In genomic region chr2:167059960-167060359, GRCm38 (mm10) we compare ENCODE assay signal across 8 mouse cellular contexts. TPM values are rescaled to one million over a fixed set of nuclear protein-coding genes. Genes with fewer than 3 reads are reported as not detected.
DNase-seq lines count a peak whose midpoint lies in the region; ATAC-seq and TF ChIP-seq lines count a peak whose summit lies in the region.

No protein-coding gene starts in this region.

- H3K4me3 ChIP-seq in forebrain, embryonic 10.5 days = 0 out of 2 replicates have a peak overlapping the region, but pooled peaks have one; percentile 10
- H3K4me3 ChIP-seq in forebrain, embryonic 14.5 days (ENCODE audit: low read depth, low read length) = no peak overlapping the region
- no peak overlapping the region for H3K4me3 ChIP-seq in spleen, adult 2 months (ENCODE audit: extremely low read depth, insufficient read depth, insufficient read length)

- H3K4me1 ChIP-seq in forebrain, embryonic 10.5 days = peaks cover 39% of the 10 kb centered on the region
- H3K4me1 ChIP-seq in forebrain, embryonic 14.5 days (ENCODE audit: control insufficient read depth, insufficient read depth, low read length) = peaks cover 14% of the 10 kb centered on the region
- peaks cover 19% of the 10 kb centered on the region for H3K4me1 ChIP-seq in spleen, adult 2 months (ENCODE audit: control insufficient read depth, insufficient read depth, insufficient read length)

- no peak overlapping the region for H3K4me2 ChIP-seq in forebrain, embryonic 14.5 days (ENCODE audit: low read length)

- no peak for TF ChIP-seq CTCF in spleen, adult 2 months (IDR thresholded peaks at IDR 0.05; ENCODE audit: extremely low read depth, insufficient read depth, insufficient read length, insufficient replicate concordance)

- 64% methylated on average over 12 of the region's 12 CpGs for WGBS in forebrain, embryonic 10.5 days
- 67% methylated on average over 12 of the region's 12 CpGs for WGBS in forebrain, embryonic 14.5 days
- 90% methylated on average over 12 of the region's 12 CpGs for WGBS in spleen, adult 2 months

- peaks cover 61% of the 10 kb centered on the region for H3K36me3 ChIP-seq in forebrain, embryonic 10.5 days (replicated peaks)
- peaks cover 44% of the 10 kb centered on the region for H3K36me3 ChIP-seq in forebrain, embryonic 14.5 days (ENCODE audit: control insufficient read depth, insufficient read depth, low read length)
- H3K36me3 ChIP-seq in spleen, adult 2 months (ENCODE audit: control insufficient read depth, insufficient read depth, low read length) = peaks cover 23% of the 10 kb centered on the region

- no peak overlapping the region for H3K9ac ChIP-seq in forebrain, embryonic 14.5 days (ENCODE audit: low read length)

- ATAC-seq in forebrain, embryonic 14.5 days = no peak
- ATAC-seq in megakaryocyte-erythroid progenitor cell, adult 5-6 weeks (replicated peaks; ENCODE audit: low FRiP score, low TSS enrichment, poor library complexity, severe bottlenecking) = no peak

- no peak overlapping the region for H3K27ac ChIP-seq in forebrain, embryonic 10.5 days
- no peak overlapping the region for H3K27ac ChIP-seq in forebrain, embryonic 14.5 days (ENCODE audit: low read depth, low read length)
- 0 out of 2 replicates have a peak overlapping the region, but pooled peaks have one; percentile 15 for H3K27ac ChIP-seq in spleen, adult 2 months (ENCODE audit: insufficient read depth, low read length)

- no peak for TF ChIP-seq POLR2A in spleen, adult 2 months (IDR thresholded peaks at IDR 0.05; ENCODE audit: low read depth, low read length)

- no peaks in the 10 kb centered on the region for H3K27me3 ChIP-seq in forebrain, embryonic 10.5 days (ENCODE audit: poor library complexity, severe bottlenecking)
- no peaks in the 10 kb centered on the region for H3K27me3 ChIP-seq in forebrain, embryonic 14.5 days (replicated peaks; ENCODE audit: control insufficient read depth, insufficient read depth, low read length)
- H3K27me3 ChIP-seq in spleen, adult 2 months (ENCODE audit: control insufficient read depth, insufficient read depth, low read length) = no peaks in the 10 kb centered on the region

- no peaks in the 10 kb centered on the region for H3K9me3 ChIP-seq in forebrain, embryonic 10.5 days
- H3K9me3 ChIP-seq in forebrain, embryonic 14.5 days (replicated peaks; ENCODE audit: control insufficient read depth, low read length) = no peaks in the 10 kb centered on the region

- DNase-seq in forebrain, embryonic 10.5 days (ENCODE audit: extremely low spot score, low spot score) = no peak
- DNase-seq in forebrain, embryonic 14.5 days (ENCODE audit: low spot score) = no peak
- no peak for DNase-seq in spleen, adult 2 months (ENCODE audit: low read depth in 1 of 2, low spot score in 2 of 2)
- no peak for DNase-seq in spleen, adult 18-20 months
- peak; percentile 59 to 71 for DNase-seq in kidney, postnatal 25 days
- DNase-seq in yolk sac, embryonic 10.5 days (ENCODE audit: low spot score) = peak; percentile 35
- DNase-seq in urinary bladder, adult 2 months (ENCODE audit: low spot score) = no peak

RNA-seq across cellular contexts. Expression of gene Znfx1, which starts 2.9 kb away (rescaled TPM):
- polyA plus RNA-seq in forebrain, embryonic 10.5 days (2016; fragmentation: Nextera tagmentation; extraction: Ambion mirVana) = 5.2 and 5.3 TPM in 2 replicates
- polyA plus RNA-seq in forebrain, embryonic 14.5 days (2014; fragmentation: Nextera tagmentation; extraction: Ambion mirVana) = 4.9 and 5.9 TPM in 2 replicates
- polyA plus RNA-seq in spleen, adult 2 months (2012; rRNA removed) = 29.9 and 33.9 TPM in 2 replicates
- polyA plus RNA-seq in urinary bladder, adult 2 months (2012; rRNA removed) = 18.0 and 31.0 TPM in 2 replicates
- total RNA-seq in megakaryocyte-erythroid progenitor cell, adult 5-6 weeks (2014; fragmentation: Nextera tagmentation) = 21.1 and 35.0 TPM in 2 replicates
- total RNA-seq in megakaryocyte-erythroid progenitor cell, adult 5-6 weeks (2017) = 14.2 and 23.7 TPM in 2 replicates

RNA-seq across cellular contexts. Expression of gene Ddx27, which starts 45.0 kb away (rescaled TPM):
- 76.1 and 77.8 TPM in 2 replicates for polyA plus RNA-seq in forebrain, embryonic 10.5 days (2016; fragmentation: Nextera tagmentation; extraction: Ambion mirVana)
- 23.2 and 27.8 TPM in 2 replicates for polyA plus RNA-seq in forebrain, embryonic 14.5 days (2014; fragmentation: Nextera tagmentation; extraction: Ambion mirVana)
- 27.4 and 32.9 TPM in 2 replicates for polyA plus RNA-seq in spleen, adult 2 months (2012; rRNA removed)
- 25.1 and 26.1 TPM in 2 replicates for polyA plus RNA-seq in urinary bladder, adult 2 months (2012; rRNA removed)
- 95.3 and 95.8 TPM in 2 replicates for total RNA-seq in megakaryocyte-erythroid progenitor cell, adult 5-6 weeks (2014; fragmentation: Nextera tagmentation)
- total RNA-seq in megakaryocyte-erythroid progenitor cell, adult 5-6 weeks (2017) = 164 and 178 TPM in 2 replicates

Comparison
In these comparisons a context has a peak if more than half of its experiments do, and no peak if none do; other contexts are left out.
1. DNase-seq: peak in kidney, postnatal 25 days (2 of 2) and yolk sac, embryonic 10.5 days (single experiment); none in forebrain, embryonic 10.5 days (single experiment), forebrain, embryonic 14.5 days (single experiment), spleen, adult 2 months (0 of 2), spleen, adult 18-20 months (0 of 2) and urinary bladder, adult 2 months (single experiment).